Mouse (Mus musculus) kidney, embryonic 14.5 days (tissue): ENCODE measurements around the gene Setd5. TPM values are rescaled to one million over a fixed set of nuclear protein-coding genes. Genes with fewer than 3 reads are reported as not detected.

Experiments
- ATAC-seq: fragments of 200-750 bp; cut with Nextera tagmentation; 2 replicates; pipeline ENCODE4 v1.8.0; 2017; ENCODE audit warnings: moderate number of reproducible peaks, mild to moderate bottlenecking, moderate TSS enrichment, moderate library complexity; ENCODE audit not compliant: low FRiP score, low TSS enrichment
- H3K27ac ChIP-seq: fragments of 300-500 bp; sonication (generic); 2 replicates; pipeline ENCODE4 v1.5.1; 2014; ENCODE audit warnings: low read depth, mild to moderate bottlenecking, low read length, moderate library complexity, mixed read lengths
- H3K27me3 ChIP-seq: fragments of 300-500 bp; sonication (generic); 2 replicates; pipeline ENCODE4 v1.6.1; 2014; ENCODE audit warnings: mild to moderate bottlenecking, low read length; ENCODE audit not compliant: control insufficient read depth, insufficient read depth
- H3K36me3 ChIP-seq: fragments of 300-500 bp; sonication (generic); 2 replicates; pipeline ENCODE4 v1.6.1; 2014; ENCODE audit warnings: low read length, mixed read lengths; ENCODE audit not compliant: control insufficient read depth, insufficient read depth
- H3K4me1 ChIP-seq: fragments of 300-500 bp; sonication (generic); 2 replicates; pipeline ENCODE4 v1.6.1; 2014; ENCODE audit warnings: low read length, mixed read lengths; ENCODE audit not compliant: control insufficient read depth, insufficient read depth
- H3K4me2 ChIP-seq: fragments of 300-500 bp; sonication (generic); replicated peaks from 2 replicates; pipeline ENCODE4 v1.6.1; 2014; ENCODE audit warnings: low read depth, mild to moderate bottlenecking, low read length
- H3K4me3 ChIP-seq: fragments of 300-500 bp; sonication (generic); 2 replicates; pipeline ENCODE4 v1.5.1; 2014; ENCODE audit warnings: mild to moderate bottlenecking, low read length
- H3K9ac ChIP-seq: fragments of 300-500 bp; sonication (generic); 2 replicates; pipeline ENCODE4 v1.6.1; 2014; ENCODE audit warnings: low read depth, mild to moderate bottlenecking, low read length, moderate library complexity
- H3K9me3 ChIP-seq: fragments of 300-500 bp; sonication (generic); 2 replicates; pipeline ENCODE4 v1.6.1; 2016; ENCODE audit warnings: low read length; ENCODE audit not compliant: control insufficient read depth
- WGBS: fragments of 180-500 bp; shearing (Covaris S2); extraction: QIAGEN DNeasy Blood & Tissue Kit; methylation state at CpG from one replicate; pipeline ENCODE4 v1.1.7; 2014; 5-methylcytosine and 5-hydroxymethylcytosine counted together
- polyA plus RNA-seq: library from polyadenylated mRNA; unstranded; fragments of >200 nt; fragmentation: Nextera tagmentation; extraction: Ambion mirVana; gene quantifications from 2 replicates; pipeline ENCODE4 v1.2.1, GENCODE M21; 2014

Setd5 gene
- polyA plus RNA-seq, 1 experiment from 2014 or later = 107 TPM

GRCm38 (mm10) chr6:113166661-113167251, 89.6 kb downstream of the Setd5 start:
- no peaks in the 10 kb centered on the region for H3K4me1 ChIP-seq
- no peak overlapping the region for H3K4me2 ChIP-seq
- ATAC-seq = peak; percentile 50; the same call in 1 of the 2 replicates
- no peak overlapping the region for H3K4me3 ChIP-seq
- H3K27ac ChIP-seq = no peak overlapping the region
- no peaks in the 10 kb centered on the region for H3K36me3 ChIP-seq
- no peaks in the 10 kb centered on the region for H3K27me3 ChIP-seq
- H3K9me3 ChIP-seq = no peaks in the 10 kb centered on the region
- no peak overlapping the region for H3K9ac ChIP-seq
- WGBS = 56% methylated on average over 17 of the region's 17 CpGs

GRCm38 (mm10) chr6:113168316-113168975, 91.3 kb downstream of the Setd5 start:
- H3K9me3 ChIP-seq = no peaks in the 10 kb centered on the region
- no peak overlapping the region for H3K4me3 ChIP-seq
- H3K9ac ChIP-seq = no peak overlapping the region
- WGBS = 85% methylated on average over 7 of the region's 7 CpGs
- H3K4me2 ChIP-seq = no peak overlapping the region
- no peaks in the 10 kb centered on the region for H3K36me3 ChIP-seq
- H3K27ac ChIP-seq = no peak overlapping the region
- H3K27me3 ChIP-seq = no peaks in the 10 kb centered on the region
- no peak for ATAC-seq
- H3K4me1 ChIP-seq = no peaks in the 10 kb centered on the region

GRCm38 (mm10) chr6:113169852-113170251, 92.7 kb downstream of the Setd5 start:
- WGBS = 74% methylated on average over 3 of the region's 3 CpGs
- Histone ChIP-seq H3K27me3 (no peaks in the 10 kb centered on the region), H3K4me3 (no peak overlapping the region), H3K4me1 (no peaks in the 10 kb centered on the region), H3K9ac (no peak overlapping the region), H3K27ac (no peak overlapping the region), H3K4me2 (no peak overlapping the region), H3K36me3 (no peaks in the 10 kb centered on the region), H3K9me3 (no peaks in the 10 kb centered on the region)
- no peak for ATAC-seq

- ATAC-seq = no peak
These were observed 93.5 kb downstream of the Setd5 start for GRCm38 (mm10) chr6:113170651-113171050.

GRCm38 (mm10) chr6:113172011-113172410, 94.8 kb downstream of the Setd5 start:
- H3K27me3 ChIP-seq = no peaks in the 10 kb centered on the region
- no peak for ATAC-seq

More at GRCm38 (mm10) chr6:113170651-113171050, 93.5 kb downstream of the Setd5 start:
- H3K27me3 ChIP-seq = no peaks in the 10 kb centered on the region
- H3K36me3 ChIP-seq = no peaks in the 10 kb centered on the region
- no peak overlapping the region for H3K4me3 ChIP-seq
- H3K4me1 ChIP-seq = no peaks in the 10 kb centered on the region
- H3K9me3 ChIP-seq = no peaks in the 10 kb centered on the region
- H3K27ac ChIP-seq = no peak overlapping the region
- WGBS = 88% methylated on average over 8 of the region's 8 CpGs
- no peak overlapping the region for H3K4me2 ChIP-seq
- no peak overlapping the region for H3K9ac ChIP-seq

GRCm38 (mm10) chr6:113172568-113172967, 95.4 kb downstream of the Setd5 start:
- 75% methylated on average over 1 of the region's 1 CpGs for WGBS
- Histone ChIP-seq H3K4me3 (no peak overlapping the region), H3K4me1 (no peaks in the 10 kb centered on the region), H3K27me3 (no peaks in the 10 kb centered on the region), H3K9ac (no peak overlapping the region), H3K4me2 (no peak overlapping the region), H3K27ac (no peak overlapping the region), H3K9me3 (no peaks in the 10 kb centered on the region), H3K36me3 (no peaks in the 10 kb centered on the region)
- ATAC-seq = no peak

More at GRCm38 (mm10) chr6:113172011-113172410, 94.8 kb downstream of the Setd5 start:
- no peak overlapping the region for H3K27ac ChIP-seq
- no peaks in the 10 kb centered on the region for H3K9me3 ChIP-seq
- no peak overlapping the region for H3K9ac ChIP-seq
- no peak overlapping the region for H3K4me3 ChIP-seq
- H3K4me1 ChIP-seq = no peaks in the 10 kb centered on the region
- no peaks in the 10 kb centered on the region for H3K36me3 ChIP-seq
- H3K4me2 ChIP-seq = no peak overlapping the region

- Histone ChIP-seq H3K27me3 (no peaks in the 10 kb centered on the region), H3K36me3 (no peaks in the 10 kb centered on the region), H3K27ac (no peak overlapping the region), H3K9ac (no peak overlapping the region), H3K9me3 (no peaks in the 10 kb centered on the region), H3K4me1 (no peaks in the 10 kb centered on the region), H3K4me2 (no peak overlapping the region), H3K4me3 (no peak overlapping the region)
- no peak for ATAC-seq
- 90% methylated on average over 3 of the region's 3 CpGs for WGBS
These were observed 98.3 kb downstream of the Setd5 start for GRCm38 (mm10) chr6:113175469-113175868.

GRCm38 (mm10) chr6:113176613-113177012, 99.4 kb downstream of the Setd5 start:
- Histone ChIP-seq H3K4me1 (no peaks in the 10 kb centered on the region), H3K4me2 (no peak overlapping the region), H3K36me3 (no peaks in the 10 kb centered on the region), H3K9me3 (no peaks in the 10 kb centered on the region), H3K9ac (no peak overlapping the region), H3K4me3 (no peak overlapping the region), H3K27ac (no peak overlapping the region), H3K27me3 (no peaks in the 10 kb centered on the region)
- ATAC-seq = no peak
- 82% methylated on average over 8 of the region's 8 CpGs for WGBS

- 20% methylated on average over 14 of the region's 14 CpGs for WGBS
- Histone ChIP-seq H3K4me3 (no peak overlapping the region), H3K4me1 (no peaks in the 10 kb centered on the region), H3K9ac (no peak overlapping the region), H3K27ac (no peak overlapping the region), H3K9me3 (no peaks in the 10 kb centered on the region), H3K4me2 (no peak overlapping the region), H3K27me3 (no peaks in the 10 kb centered on the region), H3K36me3 (no peaks in the 10 kb centered on the region)
- ATAC-seq = no peak
These were observed 101.4 kb downstream of the Setd5 start for GRCm38 (mm10) chr6:113178286-113179194.
